Mouse (Mus musculus): ENCODE data around the gene Gm20388. TPM values are rescaled to one million over a fixed set of nuclear protein-coding genes. Genes with fewer than 3 reads are reported as not detected.

The Gm20388 gene
- total RNA-seq, 1 experiment: 27.0 TPM

- Histone ChIP-seq H3K9me3 (ENCODE audit: control insufficient read depth, insufficient read depth, low read depth, low read length) (no peaks in the 10 kb centered on the region), H3K36me3 (ENCODE audit: control insufficient read depth, insufficient read depth, low read length, poor library complexity, severe bottlenecking) (no peaks in the 10 kb centered on the region), H3K27ac (ENCODE audit: insufficient read depth, low read depth, low read length, poor library complexity, severe bottlenecking) (no peak overlapping the region), H3K4me1 (ENCODE audit: control insufficient read depth in 2 of 2, insufficient read depth in 2 of 2, low read length in 2 of 2, poor library complexity in 1 of 2) (peaks cover 5 to 7% of the 10 kb centered on the region in 2 experiments; a peak in 3 of 4 replicates), H3K4me3 (ENCODE audit: insufficient read depth in 1 of 2, low read depth in 1 of 2, low read length in 2 of 2, poor library complexity in 1 of 2, severe bottlenecking in 1 of 2) (no peak overlapping the region), H3K9ac (ENCODE audit: insufficient read depth, low read depth, low read length, poor library complexity, severe bottlenecking) (no peak overlapping the region)
- DNase-seq (ENCODE audit: low read depth, low spot score): no peak
- in situ Hi-C loops (cut with MboI; ENCODE audit: low sequenced_read_pairs in 2 of 2, unreplicated experiment in 2 of 2): no loop called here
- TF ChIP-seq MAFK (IDR thresholded peaks at IDR 0.05; ENCODE audit: insufficient read depth, low read depth, low read length) (no peak), ZNF384 (IDR thresholded peaks at IDR 0.05; ENCODE audit: low read depth, low read length) (no peak), ZC3H11A (IDR thresholded peaks at IDR 0.05; ENCODE audit: borderline replicate concordance, low read depth, low read length) (no peak), CHD2 (IDR thresholded peaks at IDR 0.05; ENCODE audit: low read depth, low read length) (no peak)
Measured at GRCm38 (mm10) chr8:122949701-122950100, 3039.1 kb downstream of the Gm20388 start.

DNA sequence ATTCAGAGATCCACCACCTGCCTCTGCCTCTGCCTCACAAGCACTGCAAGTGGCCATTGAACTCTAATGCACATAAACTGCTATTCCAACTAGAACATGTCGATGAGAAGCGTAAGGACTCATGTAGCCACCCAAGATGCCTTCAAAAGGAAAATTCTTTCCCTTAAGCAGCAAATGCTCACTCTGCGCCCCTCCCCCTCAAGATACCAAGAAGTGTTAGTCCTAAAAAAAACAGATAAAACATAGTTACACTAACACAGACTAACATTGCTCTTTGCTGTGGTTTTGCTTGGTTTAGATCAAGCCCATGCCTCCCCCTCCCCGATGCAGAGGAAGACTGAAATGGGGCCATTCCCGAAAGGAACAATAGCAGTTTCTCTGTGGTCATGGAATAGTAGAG is 3040.8 kb downstream of the Gm20388 start:
- no peak for TF ChIP-seq MAFK (IDR thresholded peaks at IDR 0.05; ENCODE audit: insufficient read depth, low read depth, low read length)
- TF ChIP-seq ZC3H11A (IDR thresholded peaks at IDR 0.05; ENCODE audit: borderline replicate concordance, low read depth, low read length): no peak

DNA sequence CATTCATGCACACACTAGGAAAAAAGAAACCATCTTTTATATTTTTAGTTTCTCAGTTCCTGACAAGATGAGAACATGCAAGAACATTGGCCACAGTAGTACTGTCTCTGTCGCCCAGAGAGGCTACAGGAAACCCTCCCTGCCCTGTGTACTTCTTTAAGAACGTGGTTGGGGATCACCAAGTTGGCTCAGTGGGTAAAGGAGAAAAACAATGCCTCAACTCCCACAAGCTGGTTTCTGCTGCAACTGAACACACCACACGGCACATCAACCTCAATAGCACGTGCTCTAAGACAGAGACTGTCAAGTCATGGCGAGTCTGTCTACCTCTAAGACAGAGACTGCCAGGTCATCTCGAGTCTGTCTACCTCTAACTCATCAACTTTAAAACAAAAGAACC is 3042.4 kb downstream of the Gm20388 start:
- no peaks in the 10 kb centered on the region for H3K36me3 ChIP-seq (ENCODE audit: control insufficient read depth, insufficient read depth, low read length, poor library complexity, severe bottlenecking)
- H3K4me1 ChIP-seq (ENCODE audit: control insufficient read depth in 2 of 2, insufficient read depth in 2 of 2, low read length in 2 of 2, poor library complexity in 1 of 2): peaks cover 10 to 11% of the 10 kb centered on the region in 2 experiments; a peak in 3 of 4 replicates
- in situ Hi-C loops (cut with MboI; ENCODE audit: low sequenced_read_pairs in 2 of 2, unreplicated experiment in 2 of 2): no loop called here
- H3K4me3 ChIP-seq (ENCODE audit: insufficient read depth in 1 of 2, low read depth in 1 of 2, low read length in 2 of 2, poor library complexity in 1 of 2, severe bottlenecking in 1 of 2): no peak overlapping the region
- H3K9me3 ChIP-seq (ENCODE audit: control insufficient read depth, insufficient read depth, low read depth, low read length): no peaks in the 10 kb centered on the region
- DNase-seq (ENCODE audit: low read depth, low spot score): no peak
- H3K27ac ChIP-seq (ENCODE audit: insufficient read depth, low read depth, low read length, poor library complexity, severe bottlenecking): no peak overlapping the region
- TF ChIP-seq ZNF384 (IDR thresholded peaks at IDR 0.05; ENCODE audit: low read depth, low read length) (no peak), CHD2 (IDR thresholded peaks at IDR 0.05; ENCODE audit: low read depth, low read length) (no peak), HCFC1 (IDR thresholded peaks at IDR 0.05; ENCODE audit: borderline replicate concordance, insufficient read depth, low read length) (no peak), MAFK (IDR thresholded peaks at IDR 0.05; ENCODE audit: insufficient read depth, low read depth, low read length) (no peak), ZC3H11A (IDR thresholded peaks at IDR 0.05; ENCODE audit: borderline replicate concordance, low read depth, low read length) (no peak)
- no peak overlapping the region for H3K9ac ChIP-seq (ENCODE audit: insufficient read depth, low read depth, low read length, poor library complexity, severe bottlenecking)

More for the DNA sequence above, 3040.8 kb downstream of the Gm20388 start:
- Histone ChIP-seq H3K27ac (ENCODE audit: insufficient read depth, low read depth, low read length, poor library complexity, severe bottlenecking) (no peak overlapping the region), H3K4me1 (ENCODE audit: control insufficient read depth in 2 of 2, insufficient read depth in 2 of 2, low read length in 2 of 2, poor library complexity in 1 of 2) (peaks cover 7% of the 10 kb centered on the region in 2 experiments; a peak in 3 of 4 replicates), H3K4me3 (ENCODE audit: insufficient read depth in 1 of 2, low read depth in 1 of 2, low read length in 2 of 2, poor library complexity in 1 of 2, severe bottlenecking in 1 of 2) (no peak overlapping the region), H3K9me3 (ENCODE audit: control insufficient read depth, insufficient read depth, low read depth, low read length) (no peaks in the 10 kb centered on the region), H3K9ac (ENCODE audit: insufficient read depth, low read depth, low read length, poor library complexity, severe bottlenecking) (no peak overlapping the region), H3K36me3 (ENCODE audit: control insufficient read depth, insufficient read depth, low read length, poor library complexity, severe bottlenecking) (no peaks in the 10 kb centered on the region)
- in situ Hi-C loops (cut with MboI; ENCODE audit: low sequenced_read_pairs in 2 of 2, unreplicated experiment in 2 of 2): no loop called here
- no peak for DNase-seq (ENCODE audit: low read depth, low spot score)

DNA sequence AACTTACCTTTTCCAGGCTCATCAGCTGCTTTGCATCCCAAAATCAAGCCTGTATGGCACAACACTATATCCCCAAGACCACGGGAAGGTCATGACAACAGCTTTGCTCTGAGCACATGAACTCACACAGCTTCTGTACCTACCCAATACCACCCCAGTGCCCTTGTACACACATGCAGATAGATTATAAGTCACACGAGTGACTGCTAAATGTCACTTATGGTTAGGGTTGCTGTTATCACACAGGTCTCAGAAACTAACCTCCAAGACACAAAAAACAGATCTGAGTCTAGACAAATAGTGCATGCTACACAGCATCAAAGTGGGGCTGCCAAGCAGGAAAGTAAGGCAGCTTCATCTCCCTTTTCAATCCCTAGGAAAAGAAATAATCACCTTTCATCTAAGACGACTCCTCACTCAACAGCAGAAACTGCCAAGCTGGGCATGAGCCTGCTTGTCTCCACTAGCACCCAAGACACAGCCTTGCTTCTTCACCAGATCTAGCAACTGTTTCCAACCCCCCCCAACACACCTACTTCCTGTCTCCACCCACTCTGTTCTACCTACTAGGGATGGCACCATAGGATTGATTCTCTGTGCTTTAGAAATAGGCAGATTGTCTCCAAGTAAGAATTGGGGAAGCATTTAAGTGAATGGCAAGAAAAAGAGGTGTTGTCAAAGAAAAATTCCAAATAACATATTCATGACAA is 3043.6 kb downstream of the Gm20388 start:
- Histone ChIP-seq H3K36me3 (ENCODE audit: control insufficient read depth, insufficient read depth, low read length, poor library complexity, severe bottlenecking) (no peaks in the 10 kb centered on the region), H3K4me1 (ENCODE audit: control insufficient read depth in 2 of 2, insufficient read depth in 2 of 2, low read length in 2 of 2, poor library complexity in 1 of 2) (peaks cover 7 to 13% of the 10 kb centered on the region in 2 experiments), H3K9ac (ENCODE audit: insufficient read depth, low read depth, low read length, poor library complexity, severe bottlenecking) (no peak overlapping the region), H3K27ac (ENCODE audit: insufficient read depth, low read depth, low read length, poor library complexity, severe bottlenecking) (no peak overlapping the region), H3K9me3 (ENCODE audit: control insufficient read depth, insufficient read depth, low read depth, low read length) (no peaks in the 10 kb centered on the region), H3K4me3 (ENCODE audit: insufficient read depth in 1 of 2, low read depth in 1 of 2, low read length in 2 of 2, poor library complexity in 1 of 2, severe bottlenecking in 1 of 2) (no peak overlapping the region)
- no peak for DNase-seq (ENCODE audit: low read depth, low spot score)
- TF ChIP-seq MAFK (IDR thresholded peaks at IDR 0.05; ENCODE audit: insufficient read depth, low read depth, low read length) (no peak), HCFC1 (IDR thresholded peaks at IDR 0.05; ENCODE audit: borderline replicate concordance, insufficient read depth, low read length) (no peak), CHD2 (IDR thresholded peaks at IDR 0.05; ENCODE audit: low read depth, low read length) (no peak), ZC3H11A (IDR thresholded peaks at IDR 0.05; ENCODE audit: borderline replicate concordance, low read depth, low read length) (no peak), ZNF384 (IDR thresholded peaks at IDR 0.05; ENCODE audit: low read depth, low read length) (no peak)
- in situ Hi-C loops (cut with MboI; ENCODE audit: low sequenced_read_pairs in 2 of 2, unreplicated experiment in 2 of 2): no loop called here

- Histone ChIP-seq H3K9ac (ENCODE audit: insufficient read depth, low read depth, low read length, poor library complexity, severe bottlenecking) (no peak overlapping the region), H3K36me3 (ENCODE audit: control insufficient read depth, insufficient read depth, low read length, poor library complexity, severe bottlenecking) (no peaks in the 10 kb centered on the region), H3K27ac (ENCODE audit: insufficient read depth, low read depth, low read length, poor library complexity, severe bottlenecking) (no peak overlapping the region), H3K4me3 (ENCODE audit: insufficient read depth in 1 of 2, low read depth in 1 of 2, low read length in 2 of 2, poor library complexity in 1 of 2, severe bottlenecking in 1 of 2) (no peak overlapping the region), H3K9me3 (ENCODE audit: control insufficient read depth, insufficient read depth, low read depth, low read length) (no peaks in the 10 kb centered on the region), H3K4me1 (ENCODE audit: control insufficient read depth in 2 of 2, insufficient read depth in 2 of 2, low read length in 2 of 2, poor library complexity in 1 of 2) (peaks cover 7 to 14% of the 10 kb centered on the region in 2 experiments)
- TF ChIP-seq MAFK (IDR thresholded peaks at IDR 0.05; ENCODE audit: insufficient read depth, low read depth, low read length) (no peak), ZC3H11A (IDR thresholded peaks at IDR 0.05; ENCODE audit: borderline replicate concordance, low read depth, low read length) (no peak), ZNF384 (IDR thresholded peaks at IDR 0.05; ENCODE audit: low read depth, low read length) (no peak), CHD2 (IDR thresholded peaks at IDR 0.05; ENCODE audit: low read depth, low read length) (no peak)
- in situ Hi-C loops (cut with MboI; ENCODE audit: low sequenced_read_pairs in 2 of 2, unreplicated experiment in 2 of 2): no loop called here
- no peak for DNase-seq (ENCODE audit: low read depth, low spot score)
Measured at GRCm38 (mm10) chr8:122955195-122955594, 3044.6 kb downstream of the Gm20388 start.
